ENCODE assay signal across 8 mouse cellular contexts in genomic region chr11:22858441-22859300, GRCm38 (mm10). TPM values are rescaled to one million over a fixed set of nuclear protein-coding genes. Genes with fewer than 3 reads are reported as not detected.
A peak's percentile ranks its signal among the peaks of the same experiment; 100 is the strongest.
DNase-seq lines count a peak whose midpoint lies in the region; ATAC-seq and TF ChIP-seq lines count a peak whose summit lies in the region.

No protein-coding gene starts in this region.

- H3K9me3 ChIP-seq in embryonic facial prominence, embryonic 10.5 days = no peaks in the 10 kb centered on the region
- no peaks in the 10 kb centered on the region for H3K9me3 ChIP-seq in hindbrain, embryonic 16.5 days (ENCODE audit: control insufficient read depth, low read length)
- H3K9me3 ChIP-seq in liver, embryonic 11.5 days (ENCODE audit: control insufficient read depth, low read length) = no peaks in the 10 kb centered on the region
- no peaks in the 10 kb centered on the region for H3K9me3 ChIP-seq in neural tube, embryonic 13.5 days

- WGBS in spleen, adult 2 months = 1% methylated on average over 50 of the region's 50 CpGs
- 1% methylated on average over 50 of the region's 50 CpGs for WGBS in embryonic facial prominence, embryonic 10.5 days
- 3% methylated on average over 50 of the region's 50 CpGs for WGBS in hindbrain, embryonic 16.5 days
- 2% methylated on average over 50 of the region's 50 CpGs for WGBS in liver, embryonic 11.5 days
- WGBS in neural tube, embryonic 13.5 days = 2% methylated on average over 50 of the region's 50 CpGs

- peak overlapping the region; percentile 79 for H3K4me3 ChIP-seq in spleen, adult 2 months (ENCODE audit: extremely low read depth, insufficient read depth, insufficient read length)
- peak overlapping the region; percentile 75 for H3K4me3 ChIP-seq in embryonic facial prominence, embryonic 10.5 days
- H3K4me3 ChIP-seq in hindbrain, embryonic 16.5 days (ENCODE audit: low read length) = peak overlapping the region; percentile 84
- H3K4me3 ChIP-seq in liver, embryonic 11.5 days (ENCODE audit: low read depth, low read length) = peak overlapping the region; percentile 84
- peak overlapping the region; percentile 71 for H3K4me3 ChIP-seq in neural tube, embryonic 13.5 days

- ATAC-seq in hindbrain, embryonic 16.5 days = peak; percentile 5; the same call in 1 of the 2 replicates
- peak; percentile 50 for ATAC-seq in liver, embryonic 11.5 days (replicated peaks; ENCODE audit: low FRiP score)
- ATAC-seq in neural tube, embryonic 13.5 days (ENCODE audit: low read depth) = peak; percentile 36
- no peak for ATAC-seq in granulocyte monocyte progenitor cell, adult 5-6 weeks (replicated peaks; ENCODE audit: poor library complexity, severe bottlenecking)

- peak overlapping the region; percentile 76 for H3K9ac ChIP-seq in hindbrain, embryonic 16.5 days (ENCODE audit: low read depth, low read length)
- H3K9ac ChIP-seq in liver, embryonic 11.5 days (ENCODE audit: low read depth, low read length) = peak overlapping the region; percentile 87
- H3K9ac ChIP-seq in neural tube, embryonic 13.5 days = peak overlapping the region; percentile 77

- TF ChIP-seq CTCF in spleen, adult 2 months (IDR thresholded peaks at IDR 0.05; ENCODE audit: extremely low read depth, insufficient read depth, insufficient read length, insufficient replicate concordance) = no peak

- no peak for TF ChIP-seq POLR2A in spleen, adult 2 months (IDR thresholded peaks at IDR 0.05; ENCODE audit: low read depth, low read length)

- H3K4me2 ChIP-seq in hindbrain, embryonic 16.5 days (ENCODE audit: low read length) = peak overlapping the region; percentile 97
- peak overlapping the region; percentile 98 for H3K4me2 ChIP-seq in liver, embryonic 11.5 days
- peak overlapping the region; percentile 98 for H3K4me2 ChIP-seq in neural tube, embryonic 13.5 days

- peak overlapping the region; percentile 95 for H3K27ac ChIP-seq in spleen, adult 2 months (ENCODE audit: insufficient read depth, low read length)
- H3K27ac ChIP-seq in embryonic facial prominence, embryonic 10.5 days (replicated peaks) = peak overlapping the region; percentile 79
- no peak overlapping the region; the same call in 1 of the 2 replicates for H3K27ac ChIP-seq in hindbrain, embryonic 16.5 days (ENCODE audit: low read depth, low read length)
- peak overlapping the region; percentile 69 for H3K27ac ChIP-seq in liver, embryonic 11.5 days (ENCODE audit: low read depth, low read length)
- no peak overlapping the region for H3K27ac ChIP-seq in neural tube, embryonic 13.5 days (replicated peaks)

- no peak for DNase-seq in spleen, adult 2 months (ENCODE audit: low read depth in 1 of 2, low spot score in 2 of 2)
- DNase-seq in spleen, adult 12 weeks (ENCODE audit: low spot score) = no peak
- no peak for DNase-seq in embryonic facial prominence, embryonic 10.5 days (ENCODE audit: low spot score)
- no peak for DNase-seq in liver, embryonic 11.5 days (ENCODE audit: low spot score)
- no peak for DNase-seq in cerebellum, adult 8-10 months

- H3K4me1 ChIP-seq in spleen, adult 2 months (ENCODE audit: control insufficient read depth, insufficient read depth, insufficient read length) = peaks cover 19% of the 10 kb centered on the region; the same call in 1 of the 2 replicates
- H3K4me1 ChIP-seq in embryonic facial prominence, embryonic 10.5 days = peaks cover 22% of the 10 kb centered on the region
- peaks cover 17% of the 10 kb centered on the region for H3K4me1 ChIP-seq in hindbrain, embryonic 16.5 days (ENCODE audit: control insufficient read depth, insufficient read depth, low read depth, low read length)
- H3K4me1 ChIP-seq in liver, embryonic 11.5 days (replicated peaks; ENCODE audit: control insufficient read depth, insufficient read depth, low read length) = peaks cover 14% of the 10 kb centered on the region
- H3K4me1 ChIP-seq in neural tube, embryonic 13.5 days (replicated peaks) = peaks cover 25% of the 10 kb centered on the region

- no peaks in the 10 kb centered on the region for H3K36me3 ChIP-seq in spleen, adult 2 months (ENCODE audit: control insufficient read depth, insufficient read depth, low read length)
- H3K36me3 ChIP-seq in embryonic facial prominence, embryonic 10.5 days (replicated peaks) = no peaks in the 10 kb centered on the region
- H3K36me3 ChIP-seq in hindbrain, embryonic 16.5 days (ENCODE audit: control insufficient read depth, insufficient read depth, low read length) = no peaks in the 10 kb centered on the region
- no peaks in the 10 kb centered on the region for H3K36me3 ChIP-seq in liver, embryonic 11.5 days (ENCODE audit: control insufficient read depth, insufficient read depth, low read length)
- H3K36me3 ChIP-seq in neural tube, embryonic 13.5 days = no peaks in the 10 kb centered on the region

- H3K27me3 ChIP-seq in spleen, adult 2 months (ENCODE audit: control insufficient read depth, insufficient read depth, low read length) = no peaks in the 10 kb centered on the region
- H3K27me3 ChIP-seq in embryonic facial prominence, embryonic 10.5 days (replicated peaks; ENCODE audit: low read depth, poor library complexity, severe bottlenecking) = peaks cover 80% of the 10 kb centered on the region
- H3K27me3 ChIP-seq in hindbrain, embryonic 16.5 days (replicated peaks; ENCODE audit: control insufficient read depth, insufficient read depth, low read length) = peaks cover 25% of the 10 kb centered on the region
- no peaks in the 10 kb centered on the region; the same call in none of the 2 replicates for H3K27me3 ChIP-seq in liver, embryonic 11.5 days (replicated peaks; ENCODE audit: control insufficient read depth, insufficient read depth, low read length)
- peaks cover 75% of the 10 kb centered on the region for H3K27me3 ChIP-seq in neural tube, embryonic 13.5 days

RNA-seq across cellular contexts. Expression of gene B3gnt2, which starts 2.1 kb away (rescaled TPM):
- 18.9 and 23.4 TPM in 2 replicates for polyA plus RNA-seq in spleen, adult 2 months (2012; rRNA removed)
- polyA plus RNA-seq in embryonic facial prominence, embryonic 10.5 days (2016; fragmentation: Nextera tagmentation; extraction: Ambion mirVana) = 2.4 and 3.4 TPM in 2 replicates
- polyA plus RNA-seq in hindbrain, embryonic 16.5 days (2015; fragmentation: Nextera tagmentation; extraction: Ambion mirVana) = 2.1 and 2.7 TPM in 2 replicates
- 3.9 and 6.6 TPM in 2 replicates for polyA plus RNA-seq in liver, embryonic 11.5 days (2014; fragmentation: Nextera tagmentation; extraction: Ambion mirVana)
- polyA plus RNA-seq in neural tube, embryonic 13.5 days (2015; fragmentation: Nextera tagmentation; extraction: Ambion mirVana) = 1.8 and 2.0 TPM in 2 replicates
- 8.6 and 12.3 TPM in 2 replicates for total RNA-seq in granulocyte monocyte progenitor cell, adult 5-6 weeks (2014; fragmentation: Nextera tagmentation)
- 10.6 and 41.3 TPM in 2 replicates for total RNA-seq in granulocyte monocyte progenitor cell, adult 5-6 weeks (2017)

Comparison
In these comparisons a context has a peak if more than half of its experiments do, and no peak if none do; other contexts are left out.
1. H3K27ac ChIP-seq: peak in spleen, adult 2 months (single experiment), embryonic facial prominence, embryonic 10.5 days (single experiment) and liver, embryonic 11.5 days (single experiment); none in hindbrain, embryonic 16.5 days (single experiment) and neural tube, embryonic 13.5 days (single experiment).
2. Peak in every context shown above with its lines, with median percentiles within 50 percentile points of each other: H3K4me3 ChIP-seq, H3K4me2 ChIP-seq and H3K9ac ChIP-seq.